Mouse (Mus musculus): ENCODE measurements around the gene Acsbg1. TPM values are rescaled to one million over a fixed set of nuclear protein-coding genes. Genes with fewer than 3 reads are reported as not detected.
"Not testable (repeated sequence)": the region's sequence is repeated elsewhere in the genome, so short reads cannot be mapped to it uniquely, and the experiment has no call there.

The Acsbg1 gene
- polyA plus RNA-seq, 1 experiment: 36.6 TPM

DNA sequence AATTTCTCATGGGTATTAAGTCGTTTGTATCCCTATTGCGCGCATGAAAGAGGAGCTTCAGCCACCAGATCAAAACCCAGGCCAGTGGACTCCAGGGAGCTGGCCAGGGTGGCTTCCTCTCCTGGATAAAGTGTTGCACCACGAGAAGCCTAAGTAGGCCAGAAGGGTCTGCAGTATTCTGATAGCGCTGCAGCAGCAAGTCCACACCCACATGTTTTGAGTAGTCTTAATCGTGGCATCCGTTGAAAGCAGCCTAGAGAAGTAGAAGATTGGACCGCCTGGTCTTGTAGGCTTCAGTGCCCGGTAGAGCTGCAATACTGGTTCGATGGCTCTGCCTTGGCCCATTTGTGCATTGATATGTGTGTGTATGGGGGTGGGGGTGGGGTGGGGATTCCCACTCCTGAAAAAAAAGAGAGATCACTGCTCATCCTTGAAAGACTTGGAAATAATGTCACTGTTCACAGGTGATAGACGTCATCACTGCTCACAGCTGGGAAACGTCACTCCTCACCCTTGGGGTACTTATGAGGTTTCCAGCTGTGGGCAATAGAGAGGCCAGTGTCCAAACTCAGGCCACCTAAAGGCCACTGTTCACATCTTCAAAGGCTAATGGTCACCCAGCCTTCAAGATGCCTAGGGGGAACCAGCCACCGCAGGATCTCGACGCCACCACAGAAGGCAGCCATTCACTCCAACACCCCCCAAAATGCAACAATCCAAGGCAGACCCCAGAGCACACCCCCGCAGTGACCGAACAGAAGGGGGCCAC, 36.8 kb upstream of the Acsbg1 start, which contains the start of gene Dnaja4:
TSS of gene Dnaja4 (plus strand) at position 556 of the 769 bp plus-strand sequence.
- Histone ChIP-seq H3ac (ENCODE audit: control insufficient read depth, insufficient read length, low read depth) (peak within 1 kb of the TSS; percentile 81), H3K36me3 (ENCODE audit: control insufficient read depth, insufficient read depth) (no peaks in the 10 kb centered on the region), H3K27me3 (ENCODE audit: control insufficient read depth, insufficient read depth, insufficient read length) (no peaks in the 10 kb centered on the region), H3K79me3 (ENCODE audit: low read depth) (no peaks in the 10 kb centered on the region), H3K4me3 (ENCODE audit: insufficient read depth, poor library complexity, severe bottlenecking) (peak within 1 kb of the TSS; percentile 34), H3K79me2 (ENCODE audit: control insufficient read depth, insufficient read depth) (no peaks in the 10 kb centered on the region)
- no peak for TF ChIP-seq CEBPB (IDR thresholded peaks at IDR 0.05; ENCODE audit: low read depth)
- TF ChIP-seq MYOD1 (IDR thresholded peaks at IDR 0.05; ENCODE audit: control insufficient read depth, insufficient read length, low read depth): no peak
- no peak for TF ChIP-seq MYOG (IDR thresholded peaks at IDR 0.05; ENCODE audit: control insufficient read depth, extremely low read depth, insufficient read length)
- no peak for TF ChIP-seq FOSL1 (IDR thresholded peaks at IDR 0.05; ENCODE audit: insufficient read depth, low read length, poor library complexity, severe bottlenecking)
- no peak for TF ChIP-seq MAX (IDR thresholded peaks at IDR 0.05)
- no peak for TF ChIP-seq CTCF (IDR thresholded peaks at IDR 0.05; ENCODE audit: control insufficient read depth, insufficient read depth, insufficient read length)
- TF ChIP-seq USF1 (IDR thresholded peaks at IDR 0.05; ENCODE audit: low read depth): no peak

DNA sequence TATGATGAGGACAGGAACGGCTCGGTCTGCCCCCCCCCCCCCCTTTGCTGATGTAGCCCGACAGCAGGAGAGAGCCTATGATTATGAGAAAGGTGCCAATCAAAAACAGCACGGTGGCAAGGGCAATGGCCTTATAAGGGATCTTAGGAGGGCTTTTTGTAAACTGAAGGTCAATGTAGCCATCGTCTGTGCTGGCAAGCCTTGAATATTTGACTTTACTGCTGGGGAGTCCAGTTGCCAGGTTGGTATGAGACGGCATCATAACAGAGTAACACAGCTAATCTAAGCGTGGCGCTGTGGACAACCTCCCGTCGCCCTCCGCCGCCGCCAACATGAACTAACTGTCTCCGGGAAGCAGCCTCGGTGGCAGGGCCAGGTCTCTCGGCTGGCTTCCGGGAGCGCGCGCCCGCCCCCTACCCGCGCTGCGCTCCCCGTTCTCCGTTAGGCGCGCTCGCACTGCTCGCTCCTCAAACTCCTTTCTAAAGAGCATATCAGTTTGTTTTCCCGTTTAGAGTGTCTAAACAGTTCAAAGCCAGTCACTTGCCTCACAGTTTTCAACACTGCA, 29.7 kb upstream of the Acsbg1 start:
- H3K4me3 ChIP-seq (ENCODE audit: insufficient read depth, poor library complexity, severe bottlenecking); H3K79me2 ChIP-seq (ENCODE audit: control insufficient read depth, insufficient read depth); H3ac ChIP-seq (ENCODE audit: control insufficient read depth, insufficient read length, low read depth); H3K36me3 ChIP-seq (ENCODE audit: control insufficient read depth, insufficient read depth); H3K79me3 ChIP-seq (ENCODE audit: low read depth): not testable (repeated sequence)
- H3K27me3 ChIP-seq (ENCODE audit: control insufficient read depth, insufficient read depth, insufficient read length): peaks cover 15% of the 10 kb centered on the region

DNA sequence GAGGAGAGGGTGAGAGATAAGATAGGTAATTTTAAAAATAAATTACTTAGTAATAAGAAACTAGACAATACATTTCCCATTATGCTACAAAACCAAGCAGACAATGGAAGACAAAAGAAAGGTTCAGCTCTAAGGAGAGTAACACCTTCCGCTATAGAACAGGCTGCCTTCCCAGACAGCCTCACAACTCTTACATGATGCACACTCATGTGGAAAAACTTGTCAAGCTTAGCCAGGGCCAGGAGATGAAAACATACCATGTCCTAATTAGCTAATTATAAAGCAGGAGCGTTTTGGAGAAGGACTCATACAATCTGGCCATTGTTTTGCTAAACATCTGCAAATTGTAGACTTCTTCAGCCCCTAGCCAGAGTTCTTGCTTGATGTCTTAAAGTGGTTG, 29.0 kb upstream of the Acsbg1 start:
- H3K27me3 ChIP-seq (ENCODE audit: control insufficient read depth, insufficient read depth, insufficient read length): peaks cover 15% of the 10 kb centered on the region
- not testable (repeated sequence) for H3K79me2 ChIP-seq (ENCODE audit: control insufficient read depth, insufficient read depth); H3K36me3 ChIP-seq (ENCODE audit: control insufficient read depth, insufficient read depth); H3K4me3 ChIP-seq (ENCODE audit: insufficient read depth, poor library complexity, severe bottlenecking); H3K79me3 ChIP-seq (ENCODE audit: low read depth); H3ac ChIP-seq (ENCODE audit: control insufficient read depth, insufficient read length, low read depth)

DNA sequence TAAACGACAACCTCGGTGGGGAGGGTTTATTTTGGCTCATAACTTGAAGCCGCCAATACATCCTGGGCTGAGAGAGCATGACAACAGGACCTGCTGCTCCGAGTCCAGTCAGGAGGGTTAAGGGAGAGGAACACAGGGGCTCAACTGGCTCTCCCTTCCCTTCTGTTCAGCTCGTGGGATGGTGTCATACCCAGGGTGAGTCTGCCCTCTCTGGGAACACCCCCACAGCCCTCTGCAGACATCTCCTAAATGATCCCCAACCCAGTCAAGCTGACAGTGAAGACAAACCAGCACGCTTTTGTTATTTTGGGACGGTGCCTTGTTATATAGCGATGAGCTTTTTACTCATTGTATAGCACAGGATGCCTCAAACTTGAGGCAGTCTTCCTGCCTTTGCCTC, 27.8 kb upstream of the Acsbg1 start:
- no peaks in the 10 kb centered on the region for H3K36me3 ChIP-seq (ENCODE audit: control insufficient read depth, insufficient read depth)
- H3ac ChIP-seq (ENCODE audit: control insufficient read depth, insufficient read length, low read depth): no peak overlapping the region
- no peaks in the 10 kb centered on the region for H3K79me3 ChIP-seq (ENCODE audit: low read depth)
- peaks cover 15% of the 10 kb centered on the region for H3K27me3 ChIP-seq (ENCODE audit: control insufficient read depth, insufficient read depth, insufficient read length)
- H3K79me2 ChIP-seq (ENCODE audit: control insufficient read depth, insufficient read depth): no peaks in the 10 kb centered on the region
- no peak for TF ChIP-seq USF1 (IDR thresholded peaks at IDR 0.05; ENCODE audit: low read depth)
- no peak for TF ChIP-seq CEBPB (IDR thresholded peaks at IDR 0.05; ENCODE audit: low read depth)
- no peak for TF ChIP-seq CTCF (IDR thresholded peaks at IDR 0.05; ENCODE audit: control insufficient read depth, insufficient read depth, insufficient read length)
- no peak for TF ChIP-seq MAX (IDR thresholded peaks at IDR 0.05)
- no peak for TF ChIP-seq MYOD1 (IDR thresholded peaks at IDR 0.05; ENCODE audit: control insufficient read depth, insufficient read length, low read depth)
- TF ChIP-seq MYOG (IDR thresholded peaks at IDR 0.05; ENCODE audit: control insufficient read depth, extremely low read depth, insufficient read length): no peak
- TF ChIP-seq FOSL1 (IDR thresholded peaks at IDR 0.05; ENCODE audit: insufficient read depth, low read length, poor library complexity, severe bottlenecking): no peak
- no peak overlapping the region for H3K4me3 ChIP-seq (ENCODE audit: insufficient read depth, poor library complexity, severe bottlenecking)

DNA sequence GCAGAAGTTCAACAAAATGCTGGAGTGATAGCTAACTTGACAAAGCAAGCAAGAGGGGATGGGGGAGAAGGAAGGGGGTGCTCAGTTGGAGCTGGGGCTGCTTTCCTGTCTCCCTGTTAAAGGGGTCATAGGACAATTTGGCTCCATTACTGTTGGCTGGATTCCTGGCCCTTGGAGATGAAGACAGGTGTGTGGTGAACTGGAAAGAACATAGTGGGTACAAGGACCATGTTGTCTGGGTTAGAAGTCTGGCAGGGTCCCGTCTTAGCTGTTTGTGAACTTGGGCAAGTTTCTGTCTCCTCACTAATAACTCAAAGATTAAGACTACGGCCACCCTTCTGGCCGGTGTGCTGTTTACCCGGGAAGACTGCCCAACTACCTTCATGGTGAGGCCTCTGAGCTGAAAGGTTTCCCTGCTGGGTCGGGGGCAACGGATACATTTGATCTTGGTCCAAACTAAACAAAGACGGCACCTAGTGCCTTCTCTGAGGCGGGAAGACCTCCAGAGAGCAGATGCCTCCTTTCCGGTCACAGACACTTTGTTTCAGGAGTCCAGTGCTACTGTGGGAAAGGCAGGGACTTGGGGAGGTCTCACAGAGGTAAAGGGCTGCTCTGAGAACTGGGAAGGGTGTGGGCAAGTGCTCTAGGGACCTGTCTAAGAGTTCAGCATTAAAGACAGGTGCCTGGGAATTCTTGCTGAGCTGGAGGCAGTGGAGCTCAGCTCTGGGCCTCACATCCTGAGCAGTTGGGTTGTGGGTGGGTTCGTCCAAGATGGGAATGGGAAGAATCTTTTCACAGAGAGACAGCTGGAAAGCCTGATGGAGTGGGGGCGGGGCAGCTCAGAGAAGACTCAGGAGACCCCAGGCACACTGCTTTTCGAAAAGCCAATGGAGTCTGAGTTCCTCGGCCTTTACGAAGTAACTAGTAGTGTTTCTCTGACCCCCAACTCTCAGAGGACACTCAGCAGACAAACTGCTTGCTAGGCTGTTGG, 25.9 kb upstream of the Acsbg1 start:
- Histone ChIP-seq H3ac (ENCODE audit: control insufficient read depth, insufficient read length, low read depth) (no peak overlapping the region), H3K79me3 (ENCODE audit: low read depth) (no peaks in the 10 kb centered on the region), H3K27me3 (ENCODE audit: control insufficient read depth, insufficient read depth, insufficient read length) (peaks cover 15% of the 10 kb centered on the region), H3K36me3 (ENCODE audit: control insufficient read depth, insufficient read depth) (no peaks in the 10 kb centered on the region), H3K79me2 (ENCODE audit: control insufficient read depth, insufficient read depth) (no peaks in the 10 kb centered on the region), H3K4me3 (ENCODE audit: insufficient read depth, poor library complexity, severe bottlenecking) (no peak overlapping the region)
- TF ChIP-seq CTCF (IDR thresholded peaks at IDR 0.05; ENCODE audit: control insufficient read depth, insufficient read depth, insufficient read length) (no peak), FOSL1 (IDR thresholded peaks at IDR 0.05; ENCODE audit: insufficient read depth, low read length, poor library complexity, severe bottlenecking) (no peak), CEBPB (IDR thresholded peaks at IDR 0.05; ENCODE audit: low read depth) (no peak), USF1 (IDR thresholded peaks at IDR 0.05; ENCODE audit: low read depth) (no peak), MAX (IDR thresholded peaks at IDR 0.05) (no peak), MYOG (IDR thresholded peaks at IDR 0.05; ENCODE audit: control insufficient read depth, extremely low read depth, insufficient read length) (no peak), MYOD1 (IDR thresholded peaks at IDR 0.05; ENCODE audit: control insufficient read depth, insufficient read length, low read depth) (no peak)
